Mouse (Mus musculus): ENCODE results near the gene Coro1c.

Gene Coro1c

GRCm38 (mm10) chr5:113906958-113907735, 1.4 kb downstream of the Coro1c start:
- no peak for TF ChIP-seq GATA4 (IDR thresholded peaks at IDR 0.05; ENCODE audit: insufficient replicate concordance, low read length)

GRCm38 (mm10) chr5:113904987-113905386, 3.6 kb downstream of the Coro1c start:
- no peak for TF ChIP-seq GATA4 (IDR thresholded peaks at IDR 0.05; ENCODE audit: insufficient replicate concordance, low read length)

GRCm38 (mm10) chr5:113902983-113903382, 5.6 kb downstream of the Coro1c start:
- no peak for TF ChIP-seq GATA4 (IDR thresholded peaks at IDR 0.05; ENCODE audit: insufficient replicate concordance, low read length)

- TF ChIP-seq GATA4 (IDR thresholded peaks at IDR 0.05; ENCODE audit: insufficient replicate concordance, low read length) = no peak
Measured at GRCm38 (mm10) chr5:113902017-113902416, 6.5 kb downstream of the Coro1c start.

- no peak for TF ChIP-seq GATA4 (IDR thresholded peaks at IDR 0.05; ENCODE audit: insufficient replicate concordance, low read length)
Measured at GRCm38 (mm10) chr5:113901074-113901571, 7.4 kb downstream of the Coro1c start.

GRCm38 (mm10) chr5:113899543-113899942, 9.0 kb downstream of the Coro1c start:
- TF ChIP-seq GATA4 (IDR thresholded peaks at IDR 0.05; ENCODE audit: insufficient replicate concordance, low read length) = no peak

- peak; percentile 61; the same call in 1 of the 2 replicates for TF ChIP-seq GATA4 (IDR thresholded peaks at IDR 0.05; ENCODE audit: insufficient replicate concordance, low read length)
Measured at GRCm38 (mm10) chr5:113892005-113892404, 16.6 kb downstream of the Coro1c start.

GRCm38 (mm10) chr5:113890874-113891273, 17.7 kb downstream of the Coro1c start:
- peak; percentile 6; the same call in 1 of the 2 replicates for TF ChIP-seq GATA4 (IDR thresholded peaks at IDR 0.05; ENCODE audit: insufficient replicate concordance, low read length)

- TF ChIP-seq GATA4 (IDR thresholded peaks at IDR 0.05; ENCODE audit: insufficient replicate concordance, low read length) = no peak
Measured at GRCm38 (mm10) chr5:113889912-113890311, 18.6 kb downstream of the Coro1c start.

- no peak for TF ChIP-seq GATA4 (IDR thresholded peaks at IDR 0.05; ENCODE audit: insufficient replicate concordance, low read length)
Measured at GRCm38 (mm10) chr5:113889181-113889906, 19.2 kb downstream of the Coro1c start.

GRCm38 (mm10) chr5:113888186-113888795, 20.3 kb downstream of the Coro1c start:
- no peak for TF ChIP-seq GATA4 (IDR thresholded peaks at IDR 0.05; ENCODE audit: insufficient replicate concordance, low read length)

- TF ChIP-seq GATA4 (IDR thresholded peaks at IDR 0.05; ENCODE audit: insufficient replicate concordance, low read length) = no peak
Measured at GRCm38 (mm10) chr5:113887132-113887531, 21.4 kb downstream of the Coro1c start.

GRCm38 (mm10) chr5:113885623-113886022, 22.9 kb downstream of the Coro1c start:
- TF ChIP-seq GATA4 (IDR thresholded peaks at IDR 0.05; ENCODE audit: insufficient replicate concordance, low read length) = no peak

GRCm38 (mm10) chr5:113884750-113885149, 23.8 kb downstream of the Coro1c start:
- TF ChIP-seq GATA4 (IDR thresholded peaks at IDR 0.05; ENCODE audit: insufficient replicate concordance, low read length) = no peak

GRCm38 (mm10) chr5:113883384-113883771, 25.2 kb downstream of the Coro1c start:
- TF ChIP-seq GATA4 (IDR thresholded peaks at IDR 0.05; ENCODE audit: insufficient replicate concordance, low read length) = no peak
